Mouse (Mus musculus): Measurements from ENCODE around the gene Mta1.

Mta1 gene

GRCm38 (mm10) chr12:113098530-113099151, 563 bp downstream of the Mta1 start:
- DNase-seq, result peak; percentile 58

- DNase-seq, result peak; percentile 30
These were observed 1.6 kb downstream of the Mta1 start for GRCm38 (mm10) chr12:113099470-113100237.

GRCm38 (mm10) chr12:113100448-113101076, 2.5 kb downstream of the Mta1 start:
- peak; percentile 35 for DNase-seq

- no peak for DNase-seq
These were observed 3.3 kb downstream of the Mta1 start for GRCm38 (mm10) chr12:113101251-113101960.

GRCm38 (mm10) chr12:113102461-113102860, 4.4 kb downstream of the Mta1 start:
- peak; percentile 83 for DNase-seq

- DNase-seq, result peak; percentile 50
These were observed 5.9 kb downstream of the Mta1 start for GRCm38 (mm10) chr12:113103846-113104451.

GRCm38 (mm10) chr12:113106386-113106785, 8.3 kb downstream of the Mta1 start:
- DNase-seq, result no peak

- DNase-seq, result no peak
These were observed 9.5 kb downstream of the Mta1 start for GRCm38 (mm10) chr12:113107431-113108124.

GRCm38 (mm10) chr12:113108528-113109283, 10.6 kb downstream of the Mta1 start:
- DNase-seq, result no peak

GRCm38 (mm10) chr12:113109801-113110200, 11.7 kb downstream of the Mta1 start:
- no peak for DNase-seq

GRCm38 (mm10) chr12:113114141-113114540, 16.1 kb downstream of the Mta1 start:
- no peak for DNase-seq

- no peak for DNase-seq
These were observed 16.9 kb downstream of the Mta1 start for GRCm38 (mm10) chr12:113114856-113115538.

GRCm38 (mm10) chr12:113119516-113120410, 21.7 kb downstream of the Mta1 start:
- DNase-seq, result peak; percentile 87

GRCm38 (mm10) chr12:113124726-113125125, 26.6 kb downstream of the Mta1 start:
- DNase-seq, result no peak

GRCm38 (mm10) chr12:113130732-113131131, 32.7 kb downstream of the Mta1 start:
- DNase-seq, result no peak

- no peak for DNase-seq
These were observed 33.5 kb downstream of the Mta1 start for GRCm38 (mm10) chr12:113131601-113132000.

- DNase-seq, result no peak
These were observed 34.5 kb downstream of the Mta1 start for GRCm38 (mm10) chr12:113132567-113132966.

GRCm38 (mm10) chr12:113133260-113133659, 35.2 kb downstream of the Mta1 start:
- DNase-seq, result no peak

GRCm38 (mm10) chr12:113133861-113134403, 35.9 kb downstream of the Mta1 start:
- no peak for DNase-seq

Data from thymus, postnatal 4 days (tissue).